Mouse (Mus musculus) lung, embryonic 16.5 days (tissue): ENCODE results near the gene Tent4a. TPM values are rescaled to one million over a fixed set of nuclear protein-coding genes. Genes with fewer than 3 reads are reported as not detected.

ENCODE experiments used
- ATAC-seq: fragments of 200-750 bp; cut with Nextera tagmentation; 2 replicates; pipeline ENCODE4 v1.8.0; 2017; ENCODE audit warnings: low read depth, mild to moderate bottlenecking, moderate library complexity
- H3K27ac ChIP-seq: fragments of 300-500 bp; sonication (generic); 2 replicates; pipeline ENCODE4 v1.5.1; 2014; ENCODE audit warnings: mild to moderate bottlenecking, control low read depth, low read length
- H3K27me3 ChIP-seq: fragments of 300-500 bp; sonication (generic); 2 replicates; pipeline ENCODE4 v1.6.1; 2014; ENCODE audit warnings: low read depth, low read length, mixed read lengths; ENCODE audit not compliant: control insufficient read depth, insufficient read depth
- H3K36me3 ChIP-seq: fragments of 300-500 bp; sonication (generic); 2 replicates; pipeline ENCODE4 v1.6.1; 2014; ENCODE audit warnings: low read length; ENCODE audit not compliant: control insufficient read depth, insufficient read depth
- H3K4me1 ChIP-seq: fragments of 300-500 bp; sonication (generic); replicated peaks from 2 replicates; pipeline ENCODE4 v1.6.1; 2014; ENCODE audit warnings: low read length, mixed read lengths; ENCODE audit not compliant: control insufficient read depth, insufficient read depth
- H3K4me2 ChIP-seq: fragments of 300-500 bp; sonication (generic); 2 replicates; pipeline ENCODE4 v1.6.1; 2014; ENCODE audit warnings: low read depth, low read length, control low read depth
- H3K4me3 ChIP-seq: fragments of 300-500 bp; sonication (generic); 2 replicates; pipeline ENCODE4 v1.5.1; 2014; ENCODE audit warnings: mild to moderate bottlenecking, low read length, control low read depth
- H3K9ac ChIP-seq: fragments of 300-500 bp; sonication (generic); 2 replicates; pipeline ENCODE4 v1.6.1; 2014; ENCODE audit warnings: low read length, control low read depth
- H3K9me3 ChIP-seq: fragments of 300-500 bp; sonication (generic); 2 replicates; pipeline ENCODE4 v1.6.1; 2016; ENCODE audit warnings: low read length; ENCODE audit not compliant: control insufficient read depth
- WGBS: fragments of 180-500 bp; shearing (Covaris S2); extraction: QIAGEN DNeasy Blood & Tissue Kit; methylation state at CpG from one replicate; pipeline ENCODE4 v1.1.7; 2014; 5-methylcytosine and 5-hydroxymethylcytosine counted together
- polyA plus RNA-seq: library from polyadenylated mRNA; unstranded; fragments of >200 nt; fragmentation: Nextera tagmentation; extraction: Ambion mirVana; gene quantifications from 2 replicates; pipeline ENCODE4 v1.2.1, GENCODE M21; 2015

Gene Tent4a
- polyA plus RNA-seq, 1 experiment from 2014 or later = 5.1 TPM

DNA sequence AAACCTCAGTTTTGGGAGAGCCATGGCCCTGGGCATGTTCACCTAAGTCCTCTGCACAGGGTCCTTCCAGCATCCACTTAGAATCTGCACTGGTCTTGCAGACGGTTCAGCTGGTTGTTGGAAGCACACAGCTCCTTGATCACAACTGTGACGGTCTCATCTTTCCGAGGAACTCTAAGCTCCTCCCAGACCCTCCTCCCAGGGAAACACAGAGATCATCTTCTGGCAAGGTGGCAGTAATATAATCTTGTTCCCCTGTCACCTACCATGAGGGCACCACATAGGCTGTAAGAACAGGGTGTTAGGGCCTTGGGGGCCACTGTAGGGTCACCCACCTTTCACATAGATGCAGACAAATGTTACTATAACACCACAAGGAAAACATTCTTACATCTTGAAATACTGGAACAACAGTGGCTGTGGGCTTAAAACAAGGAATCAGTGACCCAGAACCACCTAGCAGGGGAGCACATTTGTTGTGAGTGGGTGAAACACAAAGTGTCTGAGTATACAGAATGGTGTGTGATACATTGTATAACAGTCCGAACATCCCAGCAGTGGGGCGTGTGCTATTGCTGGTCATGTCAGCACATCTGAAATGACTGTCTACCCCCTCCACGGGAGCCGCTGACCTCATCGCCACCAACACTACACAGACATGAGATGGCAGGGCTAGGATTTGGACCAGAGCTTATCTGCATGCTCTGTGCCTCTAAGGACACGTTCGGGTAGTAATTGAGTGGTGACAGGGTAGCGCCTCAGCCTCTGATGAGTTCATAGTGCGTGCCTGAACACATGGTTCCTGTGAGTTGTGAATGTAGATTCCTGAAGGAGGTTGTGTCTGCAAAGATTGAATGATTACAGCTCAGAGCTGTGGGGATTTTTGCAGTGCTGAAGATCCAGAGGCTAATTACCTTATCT, 28.5 kb upstream of the Tent4a start:
- WGBS = 56% methylated on average over 12 of the region's 12 CpGs
- Histone ChIP-seq H3K4me3 (no peak overlapping the region), H3K9ac (no peak overlapping the region), H3K4me2 (no peak overlapping the region), H3K27ac (no peak overlapping the region), H3K27me3 (no peaks in the 10 kb centered on the region), H3K4me1 (no peaks in the 10 kb centered on the region), H3K9me3 (no peaks in the 10 kb centered on the region), H3K36me3 (no peaks in the 10 kb centered on the region)
- ATAC-seq = no peak

DNA sequence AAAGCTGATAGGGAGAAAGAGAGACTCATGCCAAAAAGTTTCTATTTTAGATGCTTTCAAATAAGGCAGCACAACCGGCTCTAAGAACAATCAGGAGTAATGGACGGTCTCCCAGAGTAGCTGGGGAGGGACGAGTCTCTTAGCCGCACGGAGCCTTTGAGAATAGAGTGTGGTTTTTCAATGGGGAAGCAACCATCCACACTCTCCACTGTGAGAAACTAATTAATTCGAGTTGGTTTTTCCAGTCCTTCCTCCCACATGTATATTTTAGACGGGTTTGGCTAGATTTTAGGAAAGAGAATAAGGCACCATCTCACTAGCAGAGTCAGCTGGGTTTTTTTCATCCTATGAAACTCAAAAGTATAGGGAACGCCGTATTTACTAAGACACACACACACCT, 27.6 kb upstream of the Tent4a start:
- no peaks in the 10 kb centered on the region for H3K9me3 ChIP-seq
- H3K27ac ChIP-seq = no peak overlapping the region
- H3K27me3 ChIP-seq = no peaks in the 10 kb centered on the region
- H3K4me2 ChIP-seq = no peak overlapping the region
- no peak overlapping the region for H3K4me3 ChIP-seq
- no peaks in the 10 kb centered on the region for H3K4me1 ChIP-seq
- no peak overlapping the region for H3K9ac ChIP-seq
- 85% methylated on average over 9 of the region's 9 CpGs for WGBS
- ATAC-seq = no peak
- H3K36me3 ChIP-seq = no peaks in the 10 kb centered on the region

DNA sequence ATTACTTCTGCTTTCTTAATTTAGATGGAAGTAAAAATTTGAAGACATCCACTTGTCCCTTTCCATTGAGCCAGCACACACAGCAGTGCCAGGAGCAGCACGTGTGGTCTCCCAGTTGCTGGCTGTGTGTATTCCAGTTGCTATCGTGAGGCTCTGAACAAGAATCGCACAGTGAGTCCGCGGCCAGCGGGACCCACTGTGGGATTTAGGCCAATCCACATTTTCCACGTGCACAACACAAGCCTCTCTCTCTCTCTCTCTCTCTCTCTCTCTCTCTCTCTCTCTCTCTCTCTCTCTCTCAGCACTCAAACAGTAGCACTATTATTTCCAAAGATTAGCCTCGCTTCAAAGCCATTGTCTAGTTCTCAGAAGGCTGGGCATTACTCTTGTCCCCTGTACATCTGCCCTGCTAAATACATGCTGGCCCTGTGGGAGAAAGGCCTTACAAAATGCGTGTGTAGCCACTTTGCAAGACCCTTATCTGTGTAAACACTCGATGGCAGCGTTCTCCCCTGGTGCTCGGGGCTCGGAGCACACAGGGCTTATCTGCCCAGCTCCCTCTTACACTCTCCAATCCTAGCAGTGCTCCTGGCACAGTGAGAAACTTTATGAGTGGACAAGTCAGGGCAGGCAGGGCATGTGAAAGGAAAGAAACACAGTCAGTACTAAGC, 25.0 kb upstream of the Tent4a start:
- Histone ChIP-seq H3K9ac (no peak overlapping the region), H3K9me3 (no peaks in the 10 kb centered on the region), H3K4me3 (no peak overlapping the region), H3K4me2 (no peak overlapping the region; the same call in 1 of the 2 replicates), H3K27ac (no peak overlapping the region), H3K27me3 (no peaks in the 10 kb centered on the region), H3K4me1 (no peaks in the 10 kb centered on the region), H3K36me3 (no peaks in the 10 kb centered on the region)
- 42% methylated on average over 13 of the region's 13 CpGs for WGBS
- ATAC-seq = peak; percentile 73

DNA sequence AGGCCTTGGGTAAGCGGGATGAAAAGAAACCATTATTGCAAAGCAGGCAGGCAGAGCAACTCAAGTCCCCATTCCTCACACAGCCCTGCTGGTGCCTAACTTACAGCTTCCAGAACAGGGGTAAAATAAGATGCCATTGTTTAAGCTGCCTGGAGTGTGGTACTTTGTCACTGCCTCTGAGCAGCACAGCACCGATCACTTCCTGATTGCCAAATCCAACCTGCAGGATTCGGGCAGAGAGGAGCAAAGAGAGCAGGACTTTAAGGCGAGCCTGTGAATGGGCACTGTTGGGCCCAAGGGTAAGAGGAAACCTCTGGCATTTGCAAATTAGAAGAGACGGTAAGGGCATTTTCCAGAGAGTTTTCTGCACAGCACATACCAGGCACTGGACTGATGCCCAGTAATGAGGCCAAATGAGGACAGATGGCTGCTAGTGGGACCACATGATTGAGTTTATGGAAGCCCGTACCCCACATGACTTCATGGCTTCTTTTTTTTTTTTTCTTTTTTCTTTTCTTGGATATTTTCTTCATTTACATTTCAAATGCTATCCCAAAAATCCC, 23.8 kb upstream of the Tent4a start:
- H3K4me2 ChIP-seq = no peak overlapping the region
- no peaks in the 10 kb centered on the region for H3K4me1 ChIP-seq
- H3K4me3 ChIP-seq = no peak overlapping the region
- no peak overlapping the region for H3K27ac ChIP-seq
- WGBS = 78% methylated on average over 6 of the region's 6 CpGs
- no peaks in the 10 kb centered on the region for H3K36me3 ChIP-seq
- no peak for ATAC-seq
- H3K9ac ChIP-seq = no peak overlapping the region
- H3K27me3 ChIP-seq = no peaks in the 10 kb centered on the region
- no peaks in the 10 kb centered on the region for H3K9me3 ChIP-seq

DNA sequence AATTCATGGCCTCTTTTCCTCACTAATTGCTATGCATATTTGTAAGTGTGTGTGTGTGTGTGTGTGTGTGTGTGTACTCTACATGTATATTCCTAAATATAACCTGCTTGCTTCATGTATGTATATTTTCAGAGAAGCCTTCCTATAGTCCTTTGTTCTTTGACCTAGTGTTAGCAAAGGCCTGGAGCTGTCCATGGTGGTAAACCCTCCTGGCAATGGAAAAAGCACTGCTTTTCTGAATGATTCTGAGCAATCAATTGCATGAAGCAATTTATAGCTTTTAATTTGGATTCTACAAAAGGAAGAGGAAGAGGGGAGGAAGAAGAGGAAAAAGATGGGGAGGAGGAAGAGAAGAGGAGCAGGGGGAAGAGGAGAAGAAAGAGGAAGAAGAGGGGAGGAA, 22.3 kb upstream of the Tent4a start:
- Histone ChIP-seq H3K9ac (no peak overlapping the region), H3K27ac (no peak overlapping the region), H3K27me3 (no peaks in the 10 kb centered on the region), H3K4me2 (no peak overlapping the region), H3K4me3 (no peak overlapping the region), H3K4me1 (no peaks in the 10 kb centered on the region), H3K9me3 (no peaks in the 10 kb centered on the region), H3K36me3 (no peaks in the 10 kb centered on the region)
- no peak for ATAC-seq

DNA sequence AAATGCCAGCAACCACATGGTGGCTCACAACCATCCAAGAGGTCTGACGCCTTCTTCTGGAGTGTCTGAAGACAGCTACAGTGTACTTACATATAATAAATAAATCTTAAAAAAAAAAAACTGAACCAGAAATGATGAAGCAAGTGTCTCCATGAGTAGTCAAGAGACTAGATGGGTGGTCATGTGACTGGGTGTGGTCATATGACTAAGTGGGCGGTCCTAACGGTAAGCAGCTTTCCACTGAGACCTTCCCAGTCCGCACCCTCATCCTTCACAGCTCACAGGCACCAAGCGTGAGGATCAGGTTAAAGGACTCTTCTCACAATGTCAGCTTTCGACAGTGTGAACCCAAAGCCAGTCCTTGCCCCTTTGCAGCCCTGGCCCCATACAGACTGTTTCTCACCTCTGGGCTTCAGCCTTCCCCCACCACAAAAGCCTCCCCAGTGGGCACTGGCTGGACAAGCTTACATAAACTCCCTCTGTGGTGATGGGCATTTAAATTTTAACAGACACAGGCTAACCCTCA, 21.6 kb upstream of the Tent4a start:
- no peak for ATAC-seq
- Histone ChIP-seq H3K4me3 (no peak overlapping the region), H3K9ac (no peak overlapping the region), H3K27me3 (no peaks in the 10 kb centered on the region), H3K27ac (no peak overlapping the region), H3K4me2 (no peak overlapping the region), H3K4me1 (no peaks in the 10 kb centered on the region), H3K9me3 (no peaks in the 10 kb centered on the region), H3K36me3 (no peaks in the 10 kb centered on the region)
- WGBS = 71% methylated on average over 6 of the region's 6 CpGs

DNA sequence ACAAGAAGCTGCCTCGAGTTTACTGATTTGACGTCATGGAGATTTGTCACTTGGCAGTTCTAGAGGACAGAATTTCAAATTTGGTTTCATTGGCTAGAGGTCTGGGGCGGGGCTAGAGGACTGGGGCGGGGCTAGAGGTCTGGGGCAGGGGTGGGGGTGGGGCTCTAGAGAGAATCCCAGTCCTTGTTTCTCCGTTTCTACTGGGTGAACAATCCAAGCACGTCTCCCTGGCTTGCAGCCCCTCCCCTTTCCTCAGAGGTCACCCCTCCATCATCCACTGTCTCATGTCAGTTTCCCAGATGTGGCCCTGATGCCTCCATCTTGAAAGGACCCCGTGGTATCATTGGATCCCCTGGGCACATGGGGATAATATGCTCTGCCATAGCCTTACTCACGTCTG, 20.6 kb upstream of the Tent4a start:
- H3K4me2 ChIP-seq = no peak overlapping the region
- H3K4me3 ChIP-seq = no peak overlapping the region
- H3K36me3 ChIP-seq = no peaks in the 10 kb centered on the region
- H3K9me3 ChIP-seq = no peaks in the 10 kb centered on the region
- 22% methylated on average over 8 of the region's 8 CpGs for WGBS
- no peak overlapping the region for H3K27ac ChIP-seq
- H3K9ac ChIP-seq = no peak overlapping the region
- H3K27me3 ChIP-seq = no peaks in the 10 kb centered on the region
- H3K4me1 ChIP-seq = no peaks in the 10 kb centered on the region
- ATAC-seq = no peak

DNA sequence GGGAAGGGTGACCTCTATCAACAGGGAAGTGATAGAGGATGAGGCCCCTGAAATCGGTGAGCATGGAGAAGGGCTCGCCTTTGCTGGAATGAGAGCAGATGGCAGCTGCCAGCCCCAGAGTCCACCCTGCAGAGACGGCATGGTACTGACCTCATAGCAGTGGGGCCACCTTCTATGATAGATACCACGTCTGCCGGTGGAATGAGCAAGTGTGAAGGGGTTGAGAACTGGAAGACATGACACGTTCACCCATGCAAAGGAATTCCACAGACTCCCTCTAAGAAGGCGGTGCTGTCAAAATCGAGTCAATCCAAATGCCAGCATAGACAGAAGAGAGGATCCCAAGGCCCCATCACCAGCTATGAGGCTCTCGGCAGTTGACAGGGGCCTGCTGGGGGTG, 19.8 kb upstream of the Tent4a start:
- no peaks in the 10 kb centered on the region for H3K4me1 ChIP-seq
- no peak overlapping the region for H3K27ac ChIP-seq
- no peak overlapping the region for H3K4me2 ChIP-seq
- H3K27me3 ChIP-seq = no peaks in the 10 kb centered on the region
- no peaks in the 10 kb centered on the region for H3K9me3 ChIP-seq
- ATAC-seq = no peak
- H3K9ac ChIP-seq = no peak overlapping the region
- no peaks in the 10 kb centered on the region for H3K36me3 ChIP-seq
- WGBS = 65% methylated on average over 9 of the region's 9 CpGs
- H3K4me3 ChIP-seq = no peak overlapping the region

DNA sequence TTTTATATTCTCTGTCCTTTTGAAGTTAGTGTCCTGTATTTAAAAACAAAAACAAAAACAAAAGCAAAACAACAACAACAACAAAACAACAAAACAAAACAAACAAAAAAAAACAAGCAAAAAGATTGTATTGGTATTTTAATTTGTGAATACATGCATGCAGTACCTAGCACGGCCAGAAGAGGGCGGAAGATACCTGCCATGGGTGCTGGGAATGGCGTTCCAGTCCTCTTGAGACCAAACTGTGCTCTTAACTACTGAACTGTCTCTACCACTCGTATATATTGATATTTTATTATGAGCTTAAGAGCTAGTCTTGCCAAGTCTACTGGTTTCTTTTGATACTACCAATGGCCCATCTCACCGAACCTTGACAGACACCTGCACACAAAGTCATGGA, 18.6 kb upstream of the Tent4a start:
- Histone ChIP-seq H3K27me3 (no peaks in the 10 kb centered on the region), H3K27ac (no peak overlapping the region), H3K9ac (no peak overlapping the region), H3K9me3 (no peaks in the 10 kb centered on the region), H3K4me3 (no peak overlapping the region), H3K36me3 (no peaks in the 10 kb centered on the region), H3K4me2 (no peak overlapping the region), H3K4me1 (no peaks in the 10 kb centered on the region)
- 15% methylated on average over 5 of the region's 5 CpGs for WGBS
- ATAC-seq = no peak
